Mouse (Mus musculus) intestine, postnatal 0 days (tissue): ENCODE results near the gene Adad2. TPM values are rescaled to one million over a fixed set of nuclear protein-coding genes. Genes with fewer than 3 reads are reported as not detected.
A peak's percentile ranks its signal among the peaks of the same experiment; 100 is the strongest.

Source experiments
- ATAC-seq: fragments of 200-750 bp; cut with Nextera tagmentation; 2 replicates; pipeline ENCODE4 v1.8.0; 2017; ENCODE audit warnings: mild to moderate bottlenecking, moderate TSS enrichment, moderate library complexity
- H3K27ac ChIP-seq: fragments of 300-500 bp; sonication (generic); 2 replicates; pipeline ENCODE4 v1.5.1; 2014; ENCODE audit warnings: mild to moderate bottlenecking, low read depth, low read length, moderate library complexity
- H3K27me3 ChIP-seq: fragments of 300-500 bp; sonication (generic); replicated peaks from 2 replicates; pipeline ENCODE4 v1.6.1; 2014; ENCODE audit warnings: low read length, mixed read lengths; ENCODE audit not compliant: control insufficient read depth, insufficient read depth
- H3K36me3 ChIP-seq: fragments of 300-500 bp; sonication (generic); 2 replicates; pipeline ENCODE4 v1.6.1; 2014; ENCODE audit warnings: mild to moderate bottlenecking, moderate library complexity; ENCODE audit not compliant: control insufficient read depth, insufficient read depth
- H3K4me1 ChIP-seq: fragments of 300-500 bp; sonication (generic); replicated peaks from 2 replicates; pipeline ENCODE4 v1.6.1; 2014; ENCODE audit warnings: antibody characterized with exemption, low read length, mixed read lengths; ENCODE audit not compliant: control insufficient read depth, insufficient read depth
- H3K4me2 ChIP-seq: fragments of 300-500 bp; sonication (generic); replicated peaks from 2 replicates; pipeline ENCODE4 v1.6.1; 2014; ENCODE audit warnings: low read depth, mild to moderate bottlenecking, moderate library complexity
- H3K4me3 ChIP-seq: fragments of 300-500 bp; sonication (generic); 2 replicates; pipeline ENCODE4 v1.5.1; 2014; ENCODE audit warnings: low read depth, low read length
- H3K9ac ChIP-seq: fragments of 300-500 bp; sonication (generic); 2 replicates; pipeline ENCODE4 v1.6.1; 2014; ENCODE audit warnings: mild to moderate bottlenecking, low read depth, low read length
- H3K9me3 ChIP-seq: fragments of 300-500 bp; sonication (generic); 2 replicates; pipeline ENCODE4 v1.6.1; 2016; ENCODE audit warnings: mixed run types; ENCODE audit not compliant: control insufficient read depth
- CTCF ChIP-seq: sonication (generic); IDR thresholded peaks from 2 replicates; pipeline ENCODE4 v1.5.1; 2016; ENCODE audit warnings: low read depth, mild to moderate bottlenecking, control low read depth, antibody characterized with exemption, moderate library complexity
- WGBS: fragments of 180-500 bp; shearing (Covaris S2); extraction: QIAGEN DNeasy Blood & Tissue Kit; methylation state at CpG from one replicate; pipeline ENCODE4 v1.1.7; 2014; 5-methylcytosine and 5-hydroxymethylcytosine counted together
- polyA plus RNA-seq: library from polyadenylated mRNA; unstranded; fragments of >200 nt; fragmentation: Nextera tagmentation; extraction: Ambion mirVana; gene quantifications from 2 replicates; pipeline ENCODE4 v1.2.1, GENCODE M21; 2015

Gene Adad2
- polyA plus RNA-seq, 1 experiment from 2014 or later: 0.08 TPM

- no peak overlapping the region for H3K27ac ChIP-seq
- TF ChIP-seq CTCF: peak; percentile 32
- no peaks in the 10 kb centered on the region for H3K27me3 ChIP-seq
- 0 out of 2 replicates have a peak, but pooled peaks cover 9% of the 10 kb centered on the region for H3K4me1 ChIP-seq
- H3K9ac ChIP-seq: no peak overlapping the region
- H3K9me3 ChIP-seq: no peaks in the 10 kb centered on the region
- H3K4me3 ChIP-seq: no peak overlapping the region
- ATAC-seq: no peak
- peaks cover 4% of the 10 kb centered on the region; the same call in 1 of the 2 replicates for H3K36me3 ChIP-seq
- H3K4me2 ChIP-seq: peak overlapping the region; percentile 3; the same call in 1 of the 2 replicates
- 35% methylated on average over 4 of the region's 4 CpGs for WGBS
Observed at GRCm38 (mm10) chr8:119572411-119572810, 40.1 kb upstream of the Adad2 start.

- WGBS: under 1% methylated on average over 86 of the region's 97 CpGs
Observed at GRCm38 (mm10) chr8:119574437-119575365, 37.8 kb upstream of the Adad2 start, which contains the start of the genes Hsdl1 and Dnaaf1. Gene Hsdl1, minus strand, starts transcription at chr8:119575183. Gene Dnaaf1, plus strand, starts transcription at chr8:119575235.

DNA sequence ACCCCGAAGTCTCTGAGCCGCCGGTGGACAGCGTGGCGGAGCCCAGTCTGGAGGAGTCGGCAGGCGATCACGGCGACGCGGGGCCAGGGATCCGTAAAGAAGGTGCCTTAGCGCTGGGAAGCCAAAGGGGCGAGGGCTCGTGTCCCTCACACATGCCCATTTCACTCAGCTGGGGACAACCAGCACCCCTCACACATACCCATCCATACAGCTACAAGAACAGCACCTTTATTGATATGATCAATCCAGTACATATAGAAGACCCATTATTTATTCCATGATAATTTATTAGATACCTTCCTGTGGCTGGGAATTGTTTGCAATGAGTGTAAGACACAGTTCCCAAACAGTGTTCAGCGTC lies 37.2 kb upstream of the Adad2 start:
- no peak for TF ChIP-seq CTCF
- H3K36me3 ChIP-seq: no peaks in the 10 kb centered on the region
- H3K27ac ChIP-seq: no peak overlapping the region
- H3K4me2 ChIP-seq: peak overlapping the region; percentile 99
- H3K9ac ChIP-seq: peak overlapping the region; percentile 64
- WGBS: 2% methylated on average over 16 of the region's 16 CpGs
- peak overlapping the region; percentile 75 for H3K4me3 ChIP-seq
- H3K9me3 ChIP-seq: no peaks in the 10 kb centered on the region
- H3K27me3 ChIP-seq: no peaks in the 10 kb centered on the region
- ATAC-seq: no peak
- H3K4me1 ChIP-seq: 0 out of 2 replicates have a peak, but pooled peaks cover 11% of the 10 kb centered on the region

More at GRCm38 (mm10) chr8:119574437-119575365, 37.8 kb upstream of the Adad2 start, which contains the start of the genes Hsdl1 and Dnaaf1:
- peak within 1 kb of the TSS; percentile 99 for H3K4me2 ChIP-seq
- H3K4me3 ChIP-seq: peak within 1 kb of the TSS; percentile 75
- 0 out of 2 replicates have a peak, but pooled peaks cover 10% of the 10 kb centered on the region for H3K4me1 ChIP-seq
- H3K36me3 ChIP-seq: no peaks in the 10 kb centered on the region
- TF ChIP-seq CTCF: peak; percentile 61
- no peaks in the 10 kb centered on the region for H3K9me3 ChIP-seq
- peak; percentile 85 for ATAC-seq
- H3K27ac ChIP-seq: peak within 1 kb of the TSS; percentile 88
- no peaks in the 10 kb centered on the region for H3K27me3 ChIP-seq
- peak within 1 kb of the TSS; percentile 64 for H3K9ac ChIP-seq

DNA sequence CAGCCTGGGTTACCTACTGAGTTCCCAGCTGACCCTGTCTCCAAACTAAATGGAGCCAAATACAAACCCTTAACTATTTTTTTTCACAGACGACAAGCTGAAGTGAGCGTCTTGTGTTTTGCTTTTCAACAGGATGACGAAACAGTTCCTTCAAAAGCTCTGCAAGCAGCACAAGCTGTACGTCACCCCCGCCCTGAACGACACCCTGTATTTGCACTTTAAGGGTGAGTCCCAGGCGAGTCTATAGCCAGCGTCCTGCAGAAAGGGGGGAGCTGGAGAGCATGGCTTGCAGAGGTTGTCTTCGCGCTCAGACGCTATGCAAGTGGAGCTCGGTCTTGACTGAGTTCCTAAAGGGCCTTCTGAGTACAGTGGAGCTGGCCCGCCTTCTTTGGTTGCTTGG lies 33.5 kb upstream of the Adad2 start:
- H3K4me3 ChIP-seq: no peak overlapping the region
- no peak overlapping the region for H3K9ac ChIP-seq
- peak overlapping the region; percentile 52 for H3K27ac ChIP-seq
- no peak for TF ChIP-seq CTCF
- no peaks in the 10 kb centered on the region for H3K9me3 ChIP-seq
- H3K4me2 ChIP-seq: no peak overlapping the region
- no peaks in the 10 kb centered on the region for H3K27me3 ChIP-seq
- H3K36me3 ChIP-seq: no peaks in the 10 kb centered on the region
- 33% methylated on average over 13 of the region's 13 CpGs for WGBS
- H3K4me1 ChIP-seq: peaks cover 7% of the 10 kb centered on the region; the same call in 1 of the 2 replicates
- no peak for ATAC-seq

DNA sequence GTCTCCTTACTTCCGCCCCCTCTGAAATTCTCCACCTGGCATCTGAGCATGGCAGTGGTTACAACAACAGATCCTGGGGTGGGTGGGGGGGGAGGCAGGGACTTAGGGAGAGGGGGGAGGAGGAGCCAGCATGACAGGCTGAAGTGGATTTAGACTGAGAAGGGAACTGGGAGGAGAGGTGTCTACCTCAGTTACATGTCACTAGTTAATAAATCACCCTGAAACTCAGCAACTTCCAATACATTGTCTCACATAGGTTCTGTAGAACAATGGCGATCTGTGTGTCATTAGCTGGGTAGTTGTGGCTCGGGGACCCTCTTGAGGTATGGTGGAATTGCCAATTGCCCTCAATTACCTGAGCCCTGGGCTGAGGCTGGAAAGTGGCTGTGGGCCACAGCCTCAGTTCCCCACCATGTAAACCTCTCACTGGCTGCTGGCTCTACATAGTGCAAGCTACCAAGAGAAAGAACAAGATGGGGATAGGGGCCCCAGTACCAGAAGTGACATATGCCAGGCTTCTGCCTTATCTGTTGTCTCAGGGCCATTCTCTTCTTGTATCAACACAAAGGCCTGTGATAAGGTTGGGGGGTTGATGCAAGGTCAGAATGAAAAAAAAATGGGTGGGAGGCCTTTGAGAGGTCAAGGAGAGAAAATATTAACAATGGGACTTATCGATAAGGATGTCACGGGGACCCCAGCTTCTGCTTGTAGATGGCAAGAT lies 31.9 kb upstream of the Adad2 start:
- H3K4me3 ChIP-seq: no peak overlapping the region
- H3K27me3 ChIP-seq: no peaks in the 10 kb centered on the region
- 38% methylated on average over 5 of the region's 5 CpGs for WGBS
- peaks cover 2% of the 10 kb centered on the region; the same call in 1 of the 2 replicates for H3K4me1 ChIP-seq
- no peak for TF ChIP-seq CTCF
- ATAC-seq: peak; percentile 14; the same call in 1 of the 2 replicates
- H3K4me2 ChIP-seq: no peak overlapping the region
- no peaks in the 10 kb centered on the region for H3K36me3 ChIP-seq
- no peak overlapping the region for H3K9ac ChIP-seq
- no peaks in the 10 kb centered on the region for H3K9me3 ChIP-seq
- no peak overlapping the region for H3K27ac ChIP-seq

DNA sequence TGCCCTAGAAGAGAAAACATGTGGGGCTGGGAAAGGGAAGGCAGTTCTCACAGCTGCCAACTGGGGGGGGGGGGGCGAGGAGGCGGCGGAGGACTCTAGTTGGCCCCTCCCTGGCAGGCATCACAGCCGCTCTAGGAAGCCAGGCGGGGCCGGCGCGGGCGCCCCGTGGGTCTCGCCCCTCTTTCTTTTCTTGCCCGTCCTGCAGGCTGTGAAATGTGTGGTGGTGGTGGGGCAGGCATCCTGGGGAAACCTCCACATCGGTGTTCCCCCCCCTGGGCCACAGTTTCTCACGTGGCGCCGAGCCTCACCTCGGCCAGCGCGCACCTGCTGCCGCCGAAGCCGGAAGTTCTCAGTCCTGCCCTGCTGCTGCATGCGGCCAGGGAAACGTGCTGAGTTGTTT lies 26.6 kb upstream of the Adad2 start:
- Histone ChIP-seq H3K27me3 (no peaks in the 10 kb centered on the region), H3K27ac (peak overlapping the region; percentile 60; the same call in 1 of the 2 replicates), H3K4me2 (peak overlapping the region; percentile 65), H3K9me3 (no peaks in the 10 kb centered on the region), H3K36me3 (no peaks in the 10 kb centered on the region), H3K9ac (0 out of 2 replicates have a peak overlapping the region, but pooled peaks have one; percentile 26), H3K4me3 (peak overlapping the region; percentile 31), H3K4me1 (peaks cover 5% of the 10 kb centered on the region; the same call in 1 of the 2 replicates)
- 24% methylated on average over 21 of the region's 24 CpGs for WGBS
- no peak for TF ChIP-seq CTCF
- no peak for ATAC-seq
